Mouse (Mus musculus) neural tube, embryonic 15.5 days (tissue): Measurements from ENCODE around the gene Hcrtr2. TPM values are rescaled to one million over a fixed set of nuclear protein-coding genes. Genes with fewer than 3 reads are reported as not detected.

ENCODE experiments used
- ATAC-seq: fragments of 200-750 bp; cut with Nextera tagmentation; 2 replicates; pipeline ENCODE4 v1.8.0; 2017; ENCODE audit warnings: mild to moderate bottlenecking, moderate TSS enrichment, moderate library complexity; ENCODE audit not compliant: low FRiP score
- H3K27ac ChIP-seq: fragments of 300-500 bp; sonication (generic); replicated peaks from 2 replicates; pipeline ENCODE4 v1.5.1; 2015; ENCODE audit warnings: mild to moderate bottlenecking, inconsistent platforms
- H3K27me3 ChIP-seq: fragments of 300-500 bp; sonication (generic); replicated peaks from 2 replicates; pipeline ENCODE4 v1.6.1; 2015; ENCODE audit warnings: inconsistent platforms
- H3K36me3 ChIP-seq: fragments of 300-500 bp; sonication (generic); 2 replicates; pipeline ENCODE4 v1.6.1; 2015; ENCODE audit warnings: inconsistent platforms
- H3K4me1 ChIP-seq: fragments of 300-500 bp; sonication (generic); 2 replicates; pipeline ENCODE4 v1.6.1; 2015; ENCODE audit warnings: inconsistent platforms
- H3K4me2 ChIP-seq: fragments of 300-500 bp; sonication (generic); 2 replicates; pipeline ENCODE4 v1.6.1; 2015; ENCODE audit warnings: inconsistent platforms, mild to moderate bottlenecking, moderate library complexity
- H3K4me3 ChIP-seq: fragments of 300-500 bp; sonication (generic); replicated peaks from 2 replicates; pipeline ENCODE4 v1.5.1; 2015; ENCODE audit warnings: mild to moderate bottlenecking, inconsistent platforms
- H3K9ac ChIP-seq: fragments of 300-500 bp; sonication (generic); replicated peaks from 2 replicates; pipeline ENCODE4 v1.6.1; 2015; ENCODE audit warnings: mild to moderate bottlenecking, inconsistent platforms
- H3K9me3 ChIP-seq: fragments of 300-500 bp; sonication (generic); replicated peaks from 2 replicates; pipeline ENCODE4 v1.6.1; 2016; ENCODE audit warnings: inconsistent platforms
- WGBS: fragments of 180-500 bp; shearing (Covaris S2); methylation state at CpG from one replicate; pipeline ENCODE4 v1.1.7; 2015; ENCODE audit warnings: mixed read lengths; 5-methylcytosine and 5-hydroxymethylcytosine counted together
- polyA plus RNA-seq: library from polyadenylated mRNA; unstranded; fragments of >200 nt; fragmentation: Nextera tagmentation; extraction: Ambion mirVana; gene quantifications from 2 replicates; pipeline ENCODE4 v1.2.1, GENCODE M21; 2015

The Hcrtr2 gene
- polyA plus RNA-seq, result 9.1 and 10.2 TPM in 2 replicates

DNA sequence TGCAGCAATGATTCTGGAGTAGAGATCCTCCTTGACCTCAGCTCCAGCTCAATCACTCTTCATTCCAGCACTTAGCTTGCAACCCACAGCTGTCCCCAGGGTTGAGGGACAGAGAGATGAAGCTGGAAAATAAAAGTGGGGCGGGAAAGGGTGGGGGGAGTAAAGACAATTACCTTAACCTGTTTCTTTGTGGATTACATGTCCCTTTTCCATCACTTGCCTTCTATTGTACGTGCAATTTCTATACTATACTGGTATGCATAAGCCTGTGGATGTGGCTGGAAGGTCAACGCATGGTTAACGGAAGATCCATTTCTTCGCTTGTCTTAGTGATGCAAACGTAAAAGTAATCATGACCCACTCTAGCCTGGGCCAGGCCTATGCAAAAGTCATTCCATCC, at the start of gene Hcrtr2:
Gene Hcrtr2, minus strand, starts transcription at position 101 of the 400 bp plus-strand sequence.
- peak within 1 kb of the TSS; percentile 70 for H3K27ac ChIP-seq
- H3K4me2 ChIP-seq, result peak within 1 kb of the TSS; percentile 86
- no peaks in the 10 kb centered on the region for H3K36me3 ChIP-seq
- H3K27me3 ChIP-seq, result peaks cover 4% of the 10 kb centered on the region; the same call in 1 of the 2 replicates
- H3K9ac ChIP-seq, result peak within 1 kb of the TSS; percentile 57
- 73% methylated on average over 6 of the region's 6 CpGs for WGBS
- no peak for ATAC-seq
- H3K4me3 ChIP-seq, result peak within 1 kb of the TSS; percentile 53
- H3K4me1 ChIP-seq, result peaks cover 16% of the 10 kb centered on the region; the same call in 1 of the 2 replicates
- no peaks in the 10 kb centered on the region for H3K9me3 ChIP-seq

DNA sequence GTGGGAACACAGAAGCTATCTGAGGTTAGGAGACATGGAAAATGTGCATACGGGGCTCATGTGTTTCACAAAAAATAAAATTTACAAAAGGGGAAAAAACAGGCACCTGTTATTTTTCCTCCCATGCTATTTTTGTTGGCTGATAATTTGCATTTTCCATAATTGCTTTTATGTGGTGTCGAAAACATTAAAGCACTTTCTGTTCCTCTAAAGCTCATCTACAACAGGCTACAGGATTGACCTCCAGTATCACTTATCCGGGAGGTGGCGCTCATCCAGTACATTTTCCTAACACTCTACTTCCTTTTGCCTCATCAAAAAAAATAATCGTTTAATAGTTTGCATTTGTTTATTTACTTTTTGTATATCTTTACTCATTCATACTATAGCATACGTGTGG, 41.2 kb upstream of the Hcrtr2 start:
- Histone ChIP-seq H3K9ac (no peak overlapping the region), H3K4me2 (no peak overlapping the region), H3K9me3 (no peaks in the 10 kb centered on the region), H3K36me3 (no peaks in the 10 kb centered on the region), H3K4me1 (no peaks in the 10 kb centered on the region), H3K27me3 (no peaks in the 10 kb centered on the region), H3K27ac (no peak overlapping the region), H3K4me3 (no peak overlapping the region)
- 91% methylated on average over 6 of the region's 6 CpGs for WGBS
- no peak for ATAC-seq

DNA sequence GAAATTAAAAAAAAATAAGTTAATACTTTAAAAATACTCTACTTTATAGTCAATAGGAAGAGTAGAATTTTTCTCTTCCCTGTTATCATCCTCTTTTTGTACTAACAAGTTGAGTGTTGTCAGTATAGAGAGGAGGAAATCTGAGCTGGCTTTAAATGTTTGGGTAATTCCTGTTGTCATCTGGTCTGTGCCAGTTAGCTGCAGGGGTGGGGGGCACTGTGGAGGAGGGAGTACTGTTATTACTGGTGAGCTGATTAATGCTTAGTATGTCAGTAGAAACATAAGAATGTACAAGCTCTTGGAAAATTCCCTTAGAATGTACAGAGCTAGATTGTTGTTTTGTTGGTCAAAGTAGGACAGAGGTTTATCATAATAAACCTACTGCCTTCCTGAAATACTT, 36.7 kb upstream of the Hcrtr2 start:
- Histone ChIP-seq H3K4me3 (no peak overlapping the region), H3K4me2 (no peak overlapping the region), H3K9me3 (no peaks in the 10 kb centered on the region), H3K36me3 (no peaks in the 10 kb centered on the region), H3K27ac (no peak overlapping the region), H3K27me3 (no peaks in the 10 kb centered on the region), H3K4me1 (no peaks in the 10 kb centered on the region), H3K9ac (no peak overlapping the region)
- no peak for ATAC-seq

DNA sequence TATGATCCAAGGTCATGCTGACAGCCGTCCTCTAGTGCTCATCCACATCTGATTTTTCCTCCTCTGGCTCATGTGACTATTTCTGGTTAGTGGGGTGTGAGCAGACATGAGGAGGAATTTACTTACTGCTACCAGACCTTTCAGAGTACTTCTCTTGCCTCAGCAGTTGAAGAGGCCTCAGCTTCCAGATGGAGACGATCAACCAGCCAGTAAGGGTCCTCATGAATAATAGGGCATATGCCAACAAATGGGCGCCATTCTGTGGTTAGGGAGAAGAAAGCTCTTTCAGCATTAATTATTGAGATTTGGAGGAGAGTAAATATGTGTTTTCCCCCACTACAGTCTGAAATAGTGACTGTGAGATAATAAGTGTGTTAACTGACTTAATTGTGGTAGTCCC, 28.7 kb upstream of the Hcrtr2 start:
- Histone ChIP-seq H3K9me3 (no peaks in the 10 kb centered on the region), H3K9ac (no peak overlapping the region), H3K27me3 (no peaks in the 10 kb centered on the region), H3K4me3 (no peak overlapping the region), H3K4me2 (no peak overlapping the region), H3K27ac (no peak overlapping the region), H3K36me3 (no peaks in the 10 kb centered on the region), H3K4me1 (no peaks in the 10 kb centered on the region)
- no peak for ATAC-seq
- 75% methylated on average over 3 of the region's 3 CpGs for WGBS

DNA sequence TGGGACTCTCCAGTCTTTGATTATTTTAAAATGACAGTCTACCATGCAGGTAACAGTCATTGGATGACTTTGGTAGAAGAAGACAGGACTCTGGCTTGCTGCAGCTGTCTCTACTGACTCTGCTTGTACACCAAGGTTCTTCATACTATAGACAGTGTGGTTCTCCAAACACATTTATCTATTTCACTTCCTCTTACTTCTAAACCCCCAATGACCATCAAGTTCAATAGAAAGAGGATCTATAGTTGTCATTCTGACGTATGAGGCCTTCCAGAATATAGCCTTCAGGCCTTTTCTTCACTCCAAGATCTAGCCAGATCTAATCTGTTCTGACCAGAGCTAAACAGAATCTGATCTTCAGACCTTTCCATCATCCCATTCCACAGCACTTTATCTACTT, 23.6 kb upstream of the Hcrtr2 start:
- no peaks in the 10 kb centered on the region for H3K4me1 ChIP-seq
- H3K27me3 ChIP-seq, result no peaks in the 10 kb centered on the region
- no peak overlapping the region for H3K4me2 ChIP-seq
- no peak overlapping the region for H3K9ac ChIP-seq
- WGBS, result 89% methylated on average over 1 of the region's 1 CpGs
- no peaks in the 10 kb centered on the region for H3K9me3 ChIP-seq
- no peak overlapping the region for H3K4me3 ChIP-seq
- no peak for ATAC-seq
- no peak overlapping the region for H3K27ac ChIP-seq
- no peaks in the 10 kb centered on the region for H3K36me3 ChIP-seq

DNA sequence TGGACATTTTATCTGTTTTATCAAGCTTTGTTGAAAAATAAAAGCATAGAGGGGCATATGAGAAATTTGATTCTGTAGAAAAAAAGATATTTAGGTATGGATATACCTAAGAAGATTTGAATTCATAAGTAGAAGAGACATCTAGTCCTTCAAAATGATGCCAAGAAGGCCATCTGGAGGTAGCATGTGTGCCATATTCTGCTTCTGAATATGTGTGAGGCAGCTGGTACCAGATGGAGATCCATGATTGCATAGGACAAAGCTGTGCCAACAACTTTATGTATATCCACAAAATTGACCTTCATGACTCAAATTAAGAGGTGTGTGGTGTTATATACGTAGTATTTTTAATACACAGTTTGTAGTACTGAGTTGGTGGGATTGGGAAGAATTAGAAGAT, 7.4 kb upstream of the Hcrtr2 start:
- no peaks in the 10 kb centered on the region for H3K27me3 ChIP-seq
- no peaks in the 10 kb centered on the region for H3K4me1 ChIP-seq
- no peak overlapping the region for H3K4me2 ChIP-seq
- no peak overlapping the region for H3K27ac ChIP-seq
- WGBS, result 81% methylated on average over 1 of the region's 1 CpGs
- H3K9ac ChIP-seq, result no peak overlapping the region
- H3K36me3 ChIP-seq, result no peaks in the 10 kb centered on the region
- ATAC-seq, result no peak
- H3K4me3 ChIP-seq, result no peak overlapping the region
- no peaks in the 10 kb centered on the region for H3K9me3 ChIP-seq

DNA sequence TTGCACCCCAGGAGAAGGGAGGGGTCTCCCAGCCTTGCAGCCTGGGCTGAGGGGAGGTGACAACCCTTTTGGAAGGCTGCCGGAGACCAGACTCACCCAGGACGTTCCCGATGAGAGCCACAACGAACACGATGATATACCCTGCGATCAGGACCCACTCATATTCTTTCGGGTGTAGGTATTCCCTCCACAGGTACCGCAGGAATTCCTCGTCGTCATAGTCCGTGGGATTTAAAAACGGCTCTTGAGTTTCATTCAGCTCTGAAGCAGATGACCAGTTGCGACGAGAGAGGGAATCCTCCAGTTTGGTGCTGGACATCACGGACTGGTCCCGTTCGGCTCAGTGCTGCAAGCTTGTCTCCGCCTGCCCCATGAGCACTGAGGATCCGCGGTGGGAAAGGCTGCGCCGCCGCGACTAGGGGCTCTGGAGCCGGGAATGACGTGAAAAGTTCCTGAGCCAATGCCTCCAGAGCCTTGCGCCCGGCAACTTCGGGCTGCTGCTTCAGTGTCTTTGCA, 412 bp downstream of the Hcrtr2 start:
- peaks cover 16% of the 10 kb centered on the region; the same call in 1 of the 2 replicates for H3K4me1 ChIP-seq
- H3K4me3 ChIP-seq, result peak overlapping the region; percentile 53
- peak overlapping the region; percentile 86 for H3K4me2 ChIP-seq
- H3K27ac ChIP-seq, result peak overlapping the region; percentile 70
- H3K9ac ChIP-seq, result peak overlapping the region; percentile 57
- no peaks in the 10 kb centered on the region for H3K9me3 ChIP-seq
- ATAC-seq, result peak; percentile 80
- peaks cover 4% of the 10 kb centered on the region; the same call in 1 of the 2 replicates for H3K27me3 ChIP-seq
- WGBS, result under 1% methylated on average over 29 of the region's 29 CpGs
- no peaks in the 10 kb centered on the region for H3K36me3 ChIP-seq

DNA sequence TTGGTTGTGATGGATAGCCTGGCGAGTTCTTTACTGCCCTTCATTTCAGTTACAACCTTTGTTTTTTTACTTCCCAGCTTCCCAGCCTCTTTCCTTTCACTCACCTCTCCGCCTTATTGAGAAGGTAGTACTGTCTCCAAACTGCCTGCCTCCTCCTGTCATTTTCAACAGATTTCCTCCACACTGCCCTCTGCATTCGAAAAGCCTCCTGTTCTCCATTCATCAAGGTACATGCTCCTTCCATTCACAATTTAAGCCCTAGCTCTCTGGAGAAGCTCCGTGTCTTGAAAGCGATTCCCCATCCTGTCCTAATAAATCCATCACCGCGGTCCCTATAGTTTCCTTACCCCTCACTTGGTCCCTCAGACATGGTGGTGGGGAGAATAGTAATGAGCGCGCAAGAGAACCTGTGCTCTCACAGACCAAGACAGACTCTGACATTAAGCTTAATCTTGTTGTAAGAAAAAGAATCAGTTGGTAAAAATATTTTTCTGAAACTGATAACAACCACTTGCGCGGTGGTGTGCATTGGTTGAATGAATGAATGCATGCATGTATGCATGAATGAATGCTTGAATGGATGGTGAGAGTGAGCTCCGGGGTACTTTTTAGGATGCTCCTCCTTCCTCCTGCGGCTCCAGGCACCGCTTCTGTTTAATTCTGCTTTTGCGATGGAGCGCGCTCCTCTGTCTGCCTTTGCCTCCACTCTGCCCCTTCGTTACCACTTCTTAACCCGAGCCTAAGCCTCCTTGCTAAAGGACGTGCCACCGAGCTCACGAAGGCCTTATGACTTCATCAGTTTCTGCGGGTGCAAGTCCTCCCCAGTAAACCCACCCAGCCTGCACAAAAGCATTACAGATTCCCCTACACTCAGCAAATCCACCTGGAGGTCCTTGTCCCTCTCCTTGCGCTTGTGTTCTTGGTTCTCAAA, 1.3 kb downstream of the Hcrtr2 start:
- peak overlapping the region; percentile 70 for H3K27ac ChIP-seq
- no peaks in the 10 kb centered on the region for H3K9me3 ChIP-seq
- H3K36me3 ChIP-seq, result no peaks in the 10 kb centered on the region
- peak; percentile 84 for ATAC-seq
- peak overlapping the region; percentile 53 for H3K4me3 ChIP-seq
- WGBS, result 4% methylated on average over 24 of the region's 24 CpGs
- H3K27me3 ChIP-seq, result peaks cover 4% of the 10 kb centered on the region; the same call in 1 of the 2 replicates
- H3K9ac ChIP-seq, result peak overlapping the region; percentile 57
- H3K4me2 ChIP-seq, result peak overlapping the region; percentile 86
- peaks cover 16% of the 10 kb centered on the region; the same call in 1 of the 2 replicates for H3K4me1 ChIP-seq

DNA sequence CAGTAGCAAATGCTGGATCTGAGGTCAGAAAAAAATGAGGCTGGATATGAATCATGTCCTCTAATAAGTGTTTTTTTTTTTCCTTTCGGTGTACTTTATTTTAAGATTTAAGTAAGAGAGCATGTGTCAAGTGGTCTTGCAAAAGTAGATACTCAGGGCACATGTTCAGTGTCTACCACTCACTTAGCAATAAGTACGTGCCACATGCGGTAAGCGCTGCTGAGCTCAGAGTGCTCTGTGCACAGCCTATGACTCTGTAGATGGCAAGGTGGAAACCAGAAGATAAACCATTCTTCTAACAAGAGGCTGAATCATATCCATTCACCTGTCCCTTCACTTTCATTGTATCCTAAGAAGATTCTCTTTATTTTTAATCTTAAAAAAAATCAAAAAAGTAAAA, 2.1 kb downstream of the Hcrtr2 start:
- WGBS, result 79% methylated on average over 4 of the region's 4 CpGs

DNA sequence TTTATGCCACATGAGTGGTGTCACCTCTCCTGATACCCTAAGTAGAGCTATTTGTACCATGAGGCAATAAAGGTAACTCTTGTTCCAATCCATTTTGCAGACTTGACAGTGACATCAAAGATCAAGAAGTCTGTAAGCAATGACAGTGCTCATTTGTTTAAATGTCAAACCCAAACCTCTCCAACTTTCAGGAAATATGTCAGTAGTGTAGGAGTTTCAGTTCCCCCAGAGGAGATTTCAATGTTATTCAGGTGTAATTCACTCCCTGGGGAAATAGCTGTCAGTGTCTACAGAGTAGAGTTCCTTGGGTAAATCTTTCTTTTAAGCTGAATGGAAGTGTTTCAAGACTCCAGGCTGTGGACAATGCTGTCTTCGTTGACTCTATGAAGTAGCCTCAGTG, 2.9 kb downstream of the Hcrtr2 start:
- peaks cover 4% of the 10 kb centered on the region; the same call in 1 of the 2 replicates for H3K27me3 ChIP-seq
- ATAC-seq, result no peak

More for the DNA sequence above, 2.1 kb downstream of the Hcrtr2 start:
- Histone ChIP-seq H3K36me3 (no peaks in the 10 kb centered on the region), H3K27me3 (peaks cover 4% of the 10 kb centered on the region; the same call in 1 of the 2 replicates), H3K27ac (no peak overlapping the region), H3K4me2 (peak overlapping the region; percentile 86), H3K4me1 (peaks cover 16% of the 10 kb centered on the region; the same call in 1 of the 2 replicates), H3K9ac (peak overlapping the region; percentile 57; the same call in 1 of the 2 replicates), H3K9me3 (no peaks in the 10 kb centered on the region), H3K4me3 (peak overlapping the region; percentile 53)
- ATAC-seq, result 0 out of 2 replicates have a peak, but pooled peaks have one; percentile 55

DNA sequence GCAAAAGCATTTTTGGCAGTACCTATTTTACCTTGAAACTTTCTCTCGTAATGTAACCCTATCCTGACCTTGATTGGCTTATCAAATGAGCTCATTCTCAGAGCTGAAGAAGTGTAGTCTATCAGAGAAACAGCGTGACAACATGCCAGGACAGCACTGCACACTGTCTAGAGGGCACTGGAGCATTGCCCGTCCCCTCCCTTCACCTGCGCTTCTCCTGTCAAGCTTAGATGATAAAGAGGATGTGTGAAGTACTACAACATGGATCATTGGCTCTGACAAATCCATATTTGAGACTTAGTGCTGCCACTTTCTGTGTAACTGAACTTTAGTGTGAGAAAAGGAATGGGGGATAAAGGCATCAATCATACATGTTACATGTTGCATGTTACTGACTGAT, 5.4 kb downstream of the Hcrtr2 start:
- Histone ChIP-seq H3K36me3 (0 out of 2 replicates have a peak, but pooled peaks cover 5% of the 10 kb centered on the region), H3K4me3 (no peak overlapping the region), H3K27me3 (no peaks in the 10 kb centered on the region; the same call in 1 of the 2 replicates), H3K4me1 (peaks cover 12% of the 10 kb centered on the region; the same call in 1 of the 2 replicates), H3K9ac (no peak overlapping the region), H3K4me2 (no peak overlapping the region), H3K9me3 (no peaks in the 10 kb centered on the region), H3K27ac (no peak overlapping the region)
- no peak for ATAC-seq
- 88% methylated on average over 4 of the region's 4 CpGs for WGBS

More for the DNA sequence above, 2.9 kb downstream of the Hcrtr2 start:
- H3K36me3 ChIP-seq, result 0 out of 2 replicates have a peak, but pooled peaks cover 2% of the 10 kb centered on the region
- WGBS, result 87% methylated on average over 1 of the region's 1 CpGs
- H3K27ac ChIP-seq, result no peak overlapping the region
- H3K9me3 ChIP-seq, result no peaks in the 10 kb centered on the region
- H3K4me1 ChIP-seq, result peaks cover 16% of the 10 kb centered on the region; the same call in 1 of the 2 replicates
- H3K4me3 ChIP-seq, result 0 out of 2 replicates have a peak overlapping the region, but pooled peaks have one; percentile 5
- no peak overlapping the region for H3K9ac ChIP-seq
- peak overlapping the region; percentile 86 for H3K4me2 ChIP-seq
